Mouse (Mus musculus) C2C12 (cell line): ENCODE measurements around the gene Cfap300.

Experiments used
- CTCF ChIP-seq: IDR thresholded peaks from one replicate; pipeline ENCODE4 v1.5.1; 2011; ENCODE audit not compliant: control insufficient read depth, insufficient read depth, insufficient read length
- MAX ChIP-seq: IDR thresholded peaks from one replicate; pipeline ENCODE4 v1.6.1; 2011; ENCODE audit warnings: mild to moderate bottlenecking, control low read depth

- TF ChIP-seq CTCF = no peak
- TF ChIP-seq MAX = no peak
Measured at GRCm38 (mm10) chr9:7987119-7987518, 55.5 kb downstream of the Cfap300 start.
